Mouse (Mus musculus): ENCODE data around the gene Rai1.

DNA sequence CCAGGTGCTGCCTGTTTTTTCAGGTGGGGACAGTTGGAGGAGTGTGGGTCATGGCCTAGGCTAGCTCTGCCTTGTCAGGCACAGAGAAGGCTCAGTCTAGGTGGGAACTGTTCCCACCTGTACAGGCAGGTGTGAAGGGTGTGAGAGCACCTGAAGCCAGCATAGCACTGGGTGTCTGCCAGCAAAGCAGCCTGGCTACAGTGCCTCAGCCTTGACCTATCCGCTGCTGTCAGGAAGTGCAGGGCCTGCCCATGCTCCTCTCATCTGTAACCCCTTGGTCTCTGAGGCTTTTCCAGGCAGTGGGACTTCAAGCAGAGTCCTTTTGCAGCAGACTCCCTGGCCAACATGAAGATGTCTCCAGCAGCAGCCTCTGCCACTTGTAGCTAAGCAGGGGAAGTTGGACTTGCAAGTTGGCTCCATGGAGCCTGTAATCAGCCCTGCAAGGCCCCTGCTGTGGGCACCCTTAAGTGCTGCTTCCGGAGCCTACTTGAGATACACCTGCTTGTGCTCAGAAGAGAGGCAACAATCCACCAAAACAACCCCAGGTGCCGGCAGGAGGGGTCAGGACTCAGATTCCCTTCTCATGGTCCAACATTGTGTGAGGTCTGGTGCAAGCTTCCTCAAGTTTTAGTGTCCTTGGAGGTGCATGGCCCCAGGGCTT, 55.8 kb downstream of the Rai1 start:
- no peak for TF ChIP-seq ZNF384 (IDR thresholded peaks at IDR 0.05; ENCODE audit: low read depth, low read length)
- no peak for TF ChIP-seq MAFK (IDR thresholded peaks at IDR 0.05; ENCODE audit: insufficient read depth, low read depth, low read length)
- no peak for TF ChIP-seq CHD2 (IDR thresholded peaks at IDR 0.05; ENCODE audit: low read depth, low read length)
- TF ChIP-seq ZC3H11A (IDR thresholded peaks at IDR 0.05; ENCODE audit: borderline replicate concordance, low read depth, low read length): no peak

All from ES-E14 (cell line).